Mouse (Mus musculus) midbrain, embryonic 10.5 days (tissue): ENCODE measurements around the gene Olfr38. TPM values are rescaled to one million over a fixed set of nuclear protein-coding genes. Genes with fewer than 3 reads are reported as not detected.

ENCODE experiments used
- DNase-seq: peaks from one replicate; pipeline ENCODE4 v3.0.0-alpha.2; 2017; ENCODE audit warnings: low spot score
- H3K27ac ChIP-seq: fragments of 300-500 bp; sonication (generic); replicated peaks from 2 replicates; pipeline ENCODE4 v1.5.1; 2016; ENCODE audit warnings: mild to moderate bottlenecking
- H3K27me3 ChIP-seq: fragments of 300-500 bp; sonication (generic); 2 replicates; pipeline ENCODE4 v1.6.1; 2016; ENCODE audit warnings: low read depth, mild to moderate bottlenecking; ENCODE audit not compliant: poor library complexity, severe bottlenecking
- H3K36me3 ChIP-seq: fragments of 300-500 bp; sonication (generic); 2 replicates; pipeline ENCODE4 v1.6.1; 2016; ENCODE audit warnings: mild to moderate bottlenecking, moderate library complexity
- H3K4me1 ChIP-seq: fragments of 300-500 bp; sonication (generic); 2 replicates; pipeline ENCODE4 v1.6.1; 2016
- H3K4me3 ChIP-seq: fragments of 300-500 bp; sonication (generic); 2 replicates; pipeline ENCODE4 v1.5.1; 2016; ENCODE audit warnings: mild to moderate bottlenecking, moderate library complexity
- H3K9me3 ChIP-seq: fragments of 300-500 bp; sonication (generic); replicated peaks from 2 replicates; pipeline ENCODE4 v1.6.1; 2016; ENCODE audit warnings: mild to moderate bottlenecking
- WGBS: fragments of 180-500 bp; shearing (Covaris S2); methylation state at CpG from one replicate; pipeline ENCODE4 v1.1.7; 2016; 5-methylcytosine and 5-hydroxymethylcytosine counted together
- polyA plus RNA-seq: library from polyadenylated mRNA; unstranded; fragments of >200 nt; fragmentation: Nextera tagmentation; extraction: Ambion mirVana; gene quantifications from 2 replicates; pipeline ENCODE4 v1.2.1, GENCODE M21; 2016

The Olfr38 gene
- polyA plus RNA-seq, 1 experiment from 2014 or later, result not detected

DNA sequence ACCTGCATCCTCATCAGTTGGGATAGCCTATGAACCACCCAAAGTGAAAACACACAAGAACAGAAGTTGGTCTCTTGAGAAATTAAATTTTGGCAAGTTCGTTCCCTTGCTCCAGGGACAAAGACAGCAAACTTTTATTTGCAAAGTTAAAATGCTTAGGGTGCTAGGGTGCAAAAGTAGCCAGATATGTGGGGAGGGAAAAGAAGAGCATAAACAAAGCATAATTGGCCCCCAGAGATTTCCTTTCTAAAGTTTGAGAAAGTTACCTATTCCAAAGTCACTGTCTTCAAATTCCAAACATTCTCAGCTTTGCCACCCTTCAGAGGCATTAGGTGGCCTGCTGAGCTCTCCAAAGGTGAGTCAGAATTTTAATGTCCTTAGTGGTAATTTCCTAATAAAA lies 55.4 kb downstream of the Olfr38 start, which contains the start of gene Olfr450:
Olfr450 (plus strand) TSS at position 301 of the 400 bp plus-strand sequence.
- no peak for DNase-seq
- Histone ChIP-seq H3K9me3 (no peaks in the 10 kb centered on the region), H3K36me3 (no peaks in the 10 kb centered on the region), H3K4me3 (no peak within 1 kb of the TSS), H3K27me3 (no peaks in the 10 kb centered on the region), H3K4me1 (no peaks in the 10 kb centered on the region), H3K27ac (no peak within 1 kb of the TSS)
- 91% methylated on average over 1 of the region's 1 CpGs for WGBS

Other genes starting within 250 kb of the Olfr38 start
- not detected in 2 replicates for gene Olfr455, start 208.8 kb upstream of the Olfr38 start, polyA plus RNA-seq
- gene Tcaf3, start 158.7 kb upstream of the Olfr38 start, polyA plus RNA-seq, result not detected in 2 replicates
- gene Tcaf2, start 111.2 kb upstream of the Olfr38 start, polyA plus RNA-seq, result 3.9 and 4.2 TPM in 2 replicates
- gene Tcaf1, start 46.3 kb upstream of the Olfr38 start, polyA plus RNA-seq, result 106 and 146 TPM in 2 replicates
- not detected in 2 replicates for gene Olfr453, start 17.0 kb upstream of the Olfr38 start, polyA plus RNA-seq
- gene Olfr452, start 28.7 kb downstream of the Olfr38 start, polyA plus RNA-seq, result not detected in 2 replicates
- not detected in 2 replicates for gene Olfr450, start 55.5 kb downstream of the Olfr38 start, polyA plus RNA-seq
- gene Olfr449, start 78.0 kb downstream of the Olfr38 start, polyA plus RNA-seq, result not detected in 2 replicates
- not detected in 2 replicates for gene Olfr448, start 134.0 kb downstream of the Olfr38 start, polyA plus RNA-seq
- gene Olfr447, start 152.5 kb downstream of the Olfr38 start, polyA plus RNA-seq, result not detected in 2 replicates
- not detected in 2 replicates for gene Olfr446, start 165.0 kb downstream of the Olfr38 start, polyA plus RNA-seq
- gene Olfr444, start 192.7 kb downstream of the Olfr38 start, polyA plus RNA-seq, result not detected in 2 replicates